Mouse (Mus musculus) frontal cortex, postnatal 14 days (tissue): ENCODE measurements around the gene Dnajc6.

Source experiments
- DNase-seq, 2 experiments: peaks; one replicate each; pipeline ENCODE4 v3.0.0; 2022; ENCODE audit warnings: low spot score in 2 of 2

The Dnajc6 gene

DNA sequence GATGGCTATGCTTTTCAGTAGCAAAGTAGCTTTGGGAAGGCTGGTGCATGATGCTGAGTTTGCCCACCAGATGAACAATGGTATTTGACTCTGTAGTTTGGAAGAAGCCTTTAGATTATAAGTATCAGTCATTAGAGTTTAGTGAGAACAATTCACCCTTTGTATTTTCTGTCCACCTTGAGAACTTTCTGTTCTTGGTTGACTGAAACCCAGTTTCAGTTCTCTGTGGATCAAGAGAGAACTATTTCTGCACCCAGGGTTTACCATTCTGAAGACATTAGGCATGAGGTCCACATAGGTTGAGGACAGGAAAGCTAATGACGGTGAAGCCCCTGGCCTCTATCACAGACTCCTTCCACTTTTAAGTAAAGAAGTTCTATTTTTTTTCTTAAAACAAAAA is 141.0 kb downstream of the Dnajc6 start:
- DNase-seq, result no peak

DNA sequence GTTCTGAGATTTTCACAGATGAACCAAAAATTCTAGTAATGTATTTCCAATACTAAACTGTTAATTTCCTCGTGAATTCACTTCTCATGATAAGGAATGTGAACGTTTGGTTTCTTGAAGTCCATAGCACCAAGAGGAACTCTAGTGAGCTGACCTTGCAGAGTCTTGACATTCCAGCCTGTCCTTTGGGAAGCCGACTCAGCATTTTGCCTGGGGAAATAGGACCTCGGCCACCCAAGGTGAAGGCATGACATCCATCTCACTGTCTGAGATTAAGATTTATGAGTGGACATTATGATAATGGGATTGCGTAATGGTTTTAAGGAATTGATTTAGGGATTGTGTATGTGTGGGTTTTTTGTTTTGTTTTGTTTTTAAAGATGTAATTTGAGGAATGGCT is 144.2 kb downstream of the Dnajc6 start:
- DNase-seq, result no peak

DNA sequence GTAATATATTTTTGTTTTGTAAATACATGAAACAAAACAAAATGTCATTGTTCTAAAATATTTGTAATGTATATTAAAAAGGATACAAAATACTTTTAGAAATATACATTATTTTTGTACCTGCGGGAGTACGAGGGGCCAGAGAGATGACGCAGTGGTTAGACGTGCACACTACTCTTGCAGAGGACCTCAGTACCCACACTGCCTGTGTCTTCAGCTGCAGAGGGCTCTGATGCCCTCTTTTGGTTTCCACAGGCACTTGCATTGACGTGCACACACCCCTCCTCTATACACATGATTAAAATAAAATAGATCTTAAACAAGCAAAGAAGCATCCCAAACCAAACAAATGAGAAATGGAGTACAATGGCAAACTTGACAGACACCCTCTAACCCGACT is 146.3 kb downstream of the Dnajc6 start:
- DNase-seq, result no peak

DNA sequence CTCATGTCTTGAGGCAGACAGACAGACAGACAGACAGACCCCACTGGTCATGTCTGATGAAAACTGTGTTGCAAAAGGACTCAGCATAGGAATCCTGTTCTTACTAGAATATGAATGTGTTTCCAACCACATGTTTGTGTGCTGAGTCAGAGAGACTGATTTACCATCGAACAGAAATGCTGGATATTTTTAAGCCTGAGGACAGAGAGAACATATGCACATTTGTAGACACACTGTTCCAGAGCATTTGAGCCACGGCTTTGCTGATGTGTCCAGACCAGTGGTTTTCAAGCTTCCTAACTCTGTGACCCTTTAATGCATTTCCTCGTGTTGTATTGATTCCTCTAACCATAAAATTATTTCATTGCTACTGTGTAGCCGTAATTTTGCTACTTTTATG is 146.8 kb downstream of the Dnajc6 start:
- DNase-seq, result no peak

- no peak for DNase-seq
These were observed 150.4 kb downstream of the Dnajc6 start for GRCm38 (mm10) chr4:101646857-101647195.

DNA sequence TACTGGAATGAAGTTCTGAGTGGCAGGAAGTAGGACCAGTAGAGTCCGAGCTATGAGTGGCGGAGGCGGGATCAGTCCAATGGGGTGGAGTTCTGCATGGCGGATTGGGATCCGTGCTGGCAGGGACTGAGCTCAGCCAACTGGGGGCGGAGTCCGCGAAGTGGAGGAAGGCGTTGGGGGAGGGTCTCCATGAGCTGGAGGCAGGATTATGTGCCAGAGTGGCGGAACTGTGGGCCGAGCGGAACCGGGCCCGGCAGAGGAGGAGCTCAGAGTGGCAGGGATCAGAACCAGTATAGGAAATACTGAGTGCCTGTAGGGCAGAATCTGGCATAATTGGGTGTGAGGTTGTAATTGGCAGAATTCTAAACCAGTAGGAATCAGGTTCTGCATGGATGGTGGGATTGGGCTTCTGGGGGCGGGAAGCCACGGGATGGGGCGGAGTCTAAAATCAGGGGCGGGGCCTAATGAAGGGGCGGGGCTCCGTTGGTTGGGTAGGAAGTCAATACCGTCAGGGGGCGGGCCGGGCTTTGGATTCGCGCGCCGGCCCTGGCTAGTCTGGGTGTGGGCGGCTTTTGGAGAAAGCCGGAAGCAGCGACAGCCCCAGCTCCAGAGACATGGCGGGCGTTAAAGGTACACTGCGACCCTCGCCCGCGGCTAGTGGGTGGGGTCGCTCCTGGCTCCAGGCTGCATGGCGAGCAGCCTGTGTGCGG is 150.9 kb downstream of the Dnajc6 start, which contains the start of gene Leprot:
Leprot (plus strand) TSS at position 523 of the 710 bp plus-strand sequence.
- DNase-seq, result peak; percentile 100

GRCm38 (mm10) chr4:101647976-101648642 is 151.7 kb downstream of the Dnajc6 start:
- no peak for DNase-seq

DNA sequence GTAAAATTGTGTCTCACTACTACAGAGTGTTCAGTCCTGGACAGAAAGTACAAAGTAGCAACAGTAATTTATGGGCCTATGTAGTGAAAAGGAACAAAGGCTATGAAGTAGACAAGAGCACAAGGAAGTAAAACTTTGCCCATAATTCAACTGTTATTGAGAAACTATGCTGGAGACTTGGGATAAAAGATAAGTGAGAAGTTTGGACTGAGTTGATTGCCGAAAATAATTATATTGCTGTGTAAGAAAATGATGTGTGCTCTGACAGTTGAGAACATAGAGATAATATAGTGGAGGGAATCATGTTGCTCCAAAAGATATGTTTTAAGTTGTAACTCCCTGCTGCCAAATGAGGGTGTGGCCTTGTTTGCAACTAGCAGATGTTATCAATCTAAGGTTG is 152.3 kb downstream of the Dnajc6 start:
- DNase-seq, result no peak

- DNase-seq, result no peak
These were observed 154.5 kb downstream of the Dnajc6 start for GRCm38 (mm10) chr4:101650961-101651360.

DNA sequence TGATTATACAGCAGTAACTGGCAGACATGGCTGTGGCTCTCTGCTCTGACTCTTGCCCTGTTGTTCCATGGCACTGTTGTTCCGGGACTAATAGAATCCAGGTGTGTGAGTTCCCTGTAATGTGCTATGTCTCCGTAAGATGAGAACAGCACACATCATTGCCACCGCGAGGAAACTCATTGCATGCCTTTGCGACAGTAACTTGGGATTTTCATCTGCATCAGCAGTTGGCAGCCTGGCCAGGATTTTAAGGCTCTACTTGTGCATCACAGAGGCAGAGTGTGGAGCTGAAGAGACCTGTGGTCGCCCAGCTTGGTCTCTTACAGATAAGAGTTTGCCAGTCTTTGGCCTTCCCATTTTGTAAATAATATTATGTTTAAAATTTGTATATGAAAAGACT is 157.8 kb downstream of the Dnajc6 start:
- DNase-seq, result no peak

GRCm38 (mm10) chr4:101654788-101655414 is 158.5 kb downstream of the Dnajc6 start:
- no peak for DNase-seq

GRCm38 (mm10) chr4:101655415-101655790 is 159.0 kb downstream of the Dnajc6 start:
- DNase-seq, result no peak

DNA sequence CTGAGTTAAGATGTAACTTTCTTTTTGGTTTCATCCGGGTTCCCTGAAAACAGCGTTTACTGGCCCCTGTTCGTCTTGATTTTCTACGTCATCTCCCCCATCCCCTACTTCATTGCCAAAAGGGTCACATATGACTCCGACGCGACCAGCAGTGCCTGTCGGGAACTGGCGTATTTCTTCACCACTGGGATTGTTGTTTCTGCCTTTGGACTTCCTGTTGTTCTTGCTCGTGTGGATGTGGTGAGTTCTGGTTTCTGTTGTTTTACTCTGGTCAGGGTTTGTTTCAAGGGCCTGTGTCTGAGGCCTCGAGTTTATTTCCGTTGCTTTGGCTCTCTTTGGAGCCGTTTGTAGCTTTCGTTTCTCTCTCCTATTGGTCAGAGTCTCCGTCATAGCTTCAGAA is 159.6 kb downstream of the Dnajc6 start:
- DNase-seq, result no peak

- DNase-seq, result no peak
These were observed 160.6 kb downstream of the Dnajc6 start for GRCm38 (mm10) chr4:101656956-101657570.

GRCm38 (mm10) chr4:101664160-101664750 is 167.8 kb downstream of the Dnajc6 start:
- DNase-seq, result peak in 1 of 2 experiments; percentile 29

DNA sequence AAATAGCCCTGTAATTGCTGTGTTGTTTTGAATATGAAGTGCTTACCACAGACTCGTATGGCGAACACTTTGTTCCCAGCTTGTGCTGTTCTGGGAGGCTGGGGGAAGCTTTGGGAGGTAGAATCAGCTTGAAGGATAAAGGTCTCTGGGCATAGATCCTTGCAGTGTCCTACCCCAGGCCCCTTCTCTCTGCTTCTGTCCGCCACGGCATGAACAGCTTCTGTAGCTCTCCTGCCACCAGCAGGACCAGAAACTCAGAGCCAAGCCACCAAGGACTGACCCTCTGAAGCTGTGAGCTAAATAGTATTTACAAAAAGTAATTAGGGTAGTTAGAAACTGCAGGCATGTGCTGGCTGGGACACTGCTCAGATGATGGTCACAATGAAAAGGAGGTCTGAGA is 168.3 kb downstream of the Dnajc6 start:
- no peak for DNase-seq

- DNase-seq, result no peak
These were observed 172.7 kb downstream of the Dnajc6 start for GRCm38 (mm10) chr4:101669161-101669560.

DNA sequence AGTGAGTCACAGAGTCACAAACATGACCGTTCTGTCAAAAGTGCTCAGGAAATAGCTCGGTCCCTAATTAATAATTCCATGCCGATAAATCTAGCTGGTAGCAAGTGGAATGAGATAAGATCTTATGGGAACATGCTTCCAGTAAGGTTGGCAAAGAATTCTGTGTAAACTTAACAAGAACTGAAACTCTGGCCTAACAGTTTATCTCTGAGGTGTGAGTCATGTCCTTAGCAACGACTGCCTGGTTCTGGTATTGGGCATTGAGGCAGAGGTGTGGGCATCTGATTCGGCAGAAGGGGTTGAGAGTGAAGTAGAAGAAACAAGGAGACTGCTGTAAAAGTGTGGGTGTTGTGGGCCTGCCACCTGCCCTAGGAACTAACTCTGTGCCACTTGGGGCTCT is 173.4 kb downstream of the Dnajc6 start:
- no peak for DNase-seq

DNA sequence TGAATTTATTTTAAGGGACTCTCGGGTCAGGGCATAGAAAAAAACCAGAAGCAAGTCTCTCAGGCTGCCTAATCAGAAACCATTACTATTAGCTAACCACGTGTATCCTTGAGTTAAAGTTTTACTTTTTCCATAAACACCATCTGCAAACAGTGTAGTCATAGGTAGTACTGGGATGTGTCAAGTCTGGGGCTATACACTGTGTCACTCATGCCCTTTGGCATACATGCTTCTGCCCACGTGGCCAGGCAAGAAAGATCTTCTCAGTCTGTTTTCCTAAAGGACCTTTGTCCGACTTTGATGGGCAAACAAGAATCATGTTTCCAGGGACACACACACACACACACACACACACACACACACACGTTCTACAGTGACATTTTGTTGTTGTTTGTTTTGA is 178.3 kb downstream of the Dnajc6 start:
- DNase-seq, result no peak

GRCm38 (mm10) chr4:101675726-101676125 is 179.3 kb downstream of the Dnajc6 start:
- DNase-seq, result no peak

DNA sequence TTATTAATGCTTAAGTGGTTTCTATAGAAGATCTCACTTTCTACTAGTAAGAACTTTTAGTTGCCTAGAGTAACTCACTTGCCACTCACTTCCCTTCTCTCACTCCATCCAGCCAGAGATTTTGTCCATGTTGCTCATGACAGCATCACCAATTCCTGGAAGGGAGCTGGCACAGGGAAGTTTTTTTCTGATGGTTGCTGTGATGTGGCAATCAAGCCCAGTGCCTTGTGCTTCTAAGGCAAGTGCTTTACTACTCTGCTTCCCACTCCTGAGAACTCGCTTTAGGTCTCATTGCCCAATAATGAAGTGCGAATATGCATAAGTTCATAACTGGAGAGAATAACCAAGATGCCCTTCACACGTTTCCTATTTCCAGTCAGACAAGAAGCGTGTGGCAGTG is 186.2 kb downstream of the Dnajc6 start:
- no peak for DNase-seq

- DNase-seq, result no peak
These were observed 186.6 kb downstream of the Dnajc6 start for GRCm38 (mm10) chr4:101683086-101683485.
